In genomic region chr6:51514860-51515259, GRCm38 (mm10) we compare ENCODE assay signal across 30 mouse cellular contexts.
"Had no signal": no experiment of that assay in that cellular context is flagged by ENCODE, and none has a peak within 500 bp of the region (broad histone marks: within the 10 kb centered on the region; RNA-seq: fewer than 3 reads in every experiment).

No protein-coding gene starts in this region.

- DNase-seq: heart, postnatal 10 days; heart, postnatal 14 days; heart, postnatal 36 days; heart, postnatal 4 days; kidney, adult 11 months; kidney, adult 18-20 months; kidney, adult 2 months; kidney, adult 8-10 months; kidney, adult 9 months; kidney, postnatal 10 days; kidney, postnatal 14 days; kidney, postnatal 25 days; kidney, postnatal 36 days; kidney, postnatal 4 days; layer of hippocampus, adult 9-11 months; layer of hippocampus, postnatal 36 days had no signal

- H3K27ac ChIP-seq: heart, embryonic 13.5 days; heart, embryonic 15.5 days; hindbrain, embryonic 10.5 days; hindbrain, embryonic 12.5 days; hindbrain, embryonic 13.5 days; hindbrain, embryonic 14.5 days; hindbrain, embryonic 15.5 days; hindbrain, postnatal 0 days; kidney, embryonic 15.5 days; kidney, postnatal 0 days; layer of hippocampus, adult 2 months; left cerebral cortex, adult 2 months had no signal

- H3K4me3 ChIP-seq: heart, embryonic 12.5 days; heart, embryonic 13.5 days; heart, embryonic 15.5 days; hindbrain, embryonic 10.5 days; hindbrain, embryonic 12.5 days; hindbrain, embryonic 13.5 days; hindbrain, embryonic 15.5 days; intestine, embryonic 15.5 days; kidney, embryonic 15.5 days; layer of hippocampus, adult 2 months; left cerebral cortex, adult 2 months had no signal
